Mouse (Mus musculus): ENCODE results near the gene Metap1.

GRCm38 (mm10) chr3:138519218-138519617 is 29.9 kb upstream of the Metap1 start:
- TF ChIP-seq CTCF (IDR thresholded peaks at IDR 0.05; ENCODE audit: insufficient read depth, low read depth, low read length) = no peak
- TF ChIP-seq POLR2A (IDR thresholded peaks at IDR 0.05; ENCODE audit: insufficient read depth, low read depth, low read length) = no peak
